Mouse (Mus musculus) fibroblast of lung, adult 2 months (primary cell): ENCODE data around the gene Anp32e.
"Not testable (repeated sequence)": the region's sequence is repeated elsewhere in the genome, so short reads cannot be mapped to it uniquely, and the experiment has no call there.

ENCODE experiments used
- DNase-seq: peaks from one replicate; pipeline ENCODE4 v3.0.0-alpha.2; 2011; ENCODE audit warnings: low read depth

Anp32e gene

DNA sequence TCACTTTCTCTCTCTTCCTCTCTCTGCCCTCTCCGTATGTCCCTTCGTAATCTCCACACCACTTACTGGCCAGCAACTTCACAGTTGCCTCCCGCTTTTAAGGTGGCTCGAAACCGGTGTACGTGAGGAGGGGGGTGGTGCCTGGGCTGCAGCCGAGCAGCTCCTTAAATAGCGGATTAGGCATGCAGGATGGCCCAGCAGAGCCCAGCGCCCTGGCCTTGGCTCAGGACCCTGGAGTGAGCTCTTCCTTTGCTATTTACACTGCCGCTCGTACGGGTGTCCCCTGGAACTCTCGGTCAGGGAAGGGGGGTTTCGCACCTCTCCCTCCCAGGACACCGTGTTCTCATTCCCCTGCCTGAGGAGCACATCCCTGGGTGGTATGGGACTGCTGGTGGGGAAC is 24.5 kb upstream of the Anp32e start, which contains the start of gene Car14:
Gene Car14, minus strand, starts transcription at position 124 of the 400 bp plus-strand sequence.
- DNase-seq, result no peak

DNA sequence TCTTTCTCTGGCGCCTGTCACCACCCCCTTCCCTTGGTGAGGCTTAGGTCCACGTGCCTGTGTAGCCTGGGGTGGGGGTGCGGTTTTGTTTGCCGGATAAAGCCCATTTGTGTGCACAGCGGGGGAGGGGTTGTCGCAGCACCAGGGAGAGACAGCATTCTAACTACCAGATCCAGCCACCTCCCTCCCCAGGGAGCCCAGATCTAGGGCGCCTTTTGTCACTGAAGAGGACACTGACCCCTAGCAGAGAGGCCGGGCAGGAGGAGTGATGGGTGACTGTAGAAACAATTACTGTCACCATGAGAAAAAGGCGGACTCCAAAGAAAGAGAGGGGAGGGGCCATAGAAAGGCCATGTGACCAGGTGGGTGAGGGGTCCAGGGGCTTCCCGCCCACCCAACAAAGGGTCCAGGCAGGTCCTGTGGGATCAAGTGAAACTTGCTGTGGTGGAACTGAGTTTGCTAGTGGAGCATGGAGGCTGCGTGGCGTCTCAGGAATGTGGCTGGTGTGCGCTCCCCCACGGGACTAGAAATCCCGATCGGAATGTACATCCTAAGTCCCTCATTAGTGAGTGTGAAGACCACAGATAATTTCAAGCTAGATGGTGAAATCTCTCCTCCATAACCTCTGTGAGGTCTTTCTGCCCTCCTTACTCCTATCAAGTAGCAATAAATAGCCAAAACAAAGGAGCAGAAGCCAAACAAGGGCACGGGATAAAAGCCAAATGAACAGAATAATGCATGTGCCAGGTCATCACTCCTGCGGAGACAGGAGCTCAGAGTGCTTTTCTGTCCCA is 23.7 kb upstream of the Anp32e start:
- DNase-seq, result no peak

DNA sequence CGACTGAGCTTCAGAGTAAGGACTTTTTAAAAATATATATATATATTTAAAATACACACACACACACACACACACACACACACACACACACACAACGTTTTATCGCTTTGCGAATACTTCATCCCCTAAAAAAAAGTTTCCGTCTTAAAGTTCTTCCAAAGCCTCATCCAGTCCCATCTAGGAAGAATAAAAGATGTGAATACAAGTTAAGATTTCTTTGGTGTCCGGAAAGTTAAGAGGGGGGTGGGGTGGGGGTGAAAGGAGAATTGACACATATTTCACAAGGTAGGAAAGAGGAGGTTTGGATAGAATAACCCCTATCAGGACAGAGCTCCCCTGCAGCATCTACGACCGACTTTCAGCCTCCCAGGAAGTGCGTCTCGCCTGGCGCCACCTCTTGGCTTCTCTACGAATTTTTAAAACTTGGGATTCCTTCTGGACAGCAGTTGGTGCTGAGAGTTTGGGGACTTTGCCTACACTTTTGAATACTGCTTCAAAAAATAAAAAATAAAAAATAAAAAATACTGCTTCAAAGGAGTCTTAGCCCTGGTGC is 23.0 kb upstream of the Anp32e start:
- DNase-seq, result no peak

DNA sequence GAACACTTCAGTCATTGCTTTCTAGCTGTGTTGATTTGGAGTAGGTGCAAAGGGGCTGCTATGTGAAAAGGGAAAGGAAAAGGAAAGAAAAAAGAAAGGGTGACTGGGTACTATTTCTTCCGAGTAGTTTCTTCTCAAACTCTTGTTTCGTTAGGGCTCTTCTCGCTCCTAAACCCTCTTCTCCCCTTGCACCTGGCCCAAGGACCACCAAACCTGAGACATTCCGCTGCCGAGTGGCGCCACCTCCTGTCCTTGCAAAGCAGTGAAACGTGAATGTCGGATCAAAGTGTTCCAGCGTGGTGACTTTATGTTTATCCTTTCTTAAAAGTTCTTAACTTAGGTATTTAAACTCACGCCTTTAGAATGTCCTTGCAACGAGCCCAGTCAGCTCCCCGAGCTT is 22.2 kb upstream of the Anp32e start:
- no peak for DNase-seq

DNA sequence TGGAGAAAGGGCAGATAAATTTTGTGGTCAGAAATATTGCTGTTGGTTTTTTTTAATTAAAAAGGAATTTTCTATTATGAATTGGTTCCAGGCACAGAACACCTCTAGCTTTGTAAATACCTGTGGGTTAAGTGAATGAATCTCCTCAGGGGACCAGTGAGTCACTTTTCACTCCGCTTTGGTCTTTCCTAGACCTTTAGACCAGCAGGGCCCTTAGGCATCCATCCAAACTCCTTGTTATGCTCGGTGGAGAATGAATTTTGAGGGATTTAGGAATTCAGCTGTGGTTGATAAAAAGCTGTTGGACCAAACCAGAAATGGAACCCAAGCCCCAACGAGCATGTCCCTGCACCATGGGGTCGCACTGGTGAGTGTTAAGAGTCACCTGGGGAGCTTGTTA is 21.4 kb upstream of the Anp32e start:
- no peak for DNase-seq

- DNase-seq, result no peak
Observed at GRCm38 (mm10) chr3:95914706-95915105, 14.3 kb upstream of the Anp32e start.

DNA sequence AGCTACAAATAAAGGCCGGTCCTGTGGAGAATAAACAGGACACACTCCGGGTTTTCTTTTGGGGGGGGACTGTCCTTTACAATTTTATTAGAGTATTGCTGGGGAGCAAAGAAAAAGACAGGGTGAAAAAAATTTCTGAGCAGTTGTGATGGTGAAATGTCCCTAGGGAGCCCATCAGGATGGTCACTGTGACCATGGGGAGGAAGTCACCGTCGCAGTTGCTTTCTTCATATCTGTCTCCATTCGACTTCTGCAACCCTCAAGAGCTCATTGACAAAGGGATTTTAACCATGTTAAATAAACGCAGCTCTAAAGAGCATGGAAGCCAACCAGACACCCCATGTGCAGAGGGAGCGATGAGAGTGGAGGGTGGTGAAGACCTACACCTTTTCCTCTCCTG is 12.3 kb upstream of the Anp32e start:
- DNase-seq, result no peak

DNA sequence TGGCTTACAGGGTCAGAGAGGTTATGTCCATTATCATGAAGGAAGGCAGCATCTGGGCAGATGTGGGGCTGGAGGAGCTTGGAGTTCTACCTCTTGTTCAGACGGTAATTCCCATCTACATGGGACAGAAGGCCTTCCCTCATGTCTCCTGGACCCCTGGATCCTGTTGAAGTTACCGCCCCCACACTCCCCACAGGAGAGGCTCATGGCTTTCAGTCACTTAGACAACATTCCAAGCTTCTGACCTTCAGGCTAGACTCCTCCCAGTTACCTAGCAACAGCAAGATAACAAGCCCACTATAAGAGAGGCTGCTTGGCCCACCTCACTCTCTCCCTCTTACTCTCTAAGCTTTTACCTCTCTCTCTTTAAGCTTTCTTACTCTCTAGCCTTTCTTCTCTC is 8.5 kb upstream of the Anp32e start:
- DNase-seq, result not testable (repeated sequence)

DNA sequence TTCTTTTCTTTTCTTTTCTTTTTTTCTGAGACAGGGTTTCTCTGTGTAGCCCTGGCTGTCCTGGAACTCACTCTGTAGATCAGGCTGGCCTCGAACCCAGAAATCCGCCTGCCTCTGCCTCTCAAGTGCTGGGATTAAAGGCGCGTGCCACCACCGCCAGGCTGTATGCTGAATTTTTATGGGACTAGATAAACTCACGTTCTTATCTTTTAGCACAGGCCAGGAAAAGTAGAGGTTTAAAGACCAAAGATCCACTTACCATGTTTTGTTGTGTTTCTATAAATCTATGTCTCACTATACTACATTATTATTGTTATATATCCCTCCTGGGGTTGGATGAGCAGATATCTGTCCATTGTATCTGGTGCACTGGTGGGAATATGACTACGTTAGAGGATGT is 5.6 kb upstream of the Anp32e start:
- DNase-seq, result not testable (repeated sequence)

GRCm38 (mm10) chr3:95924185-95924584 is 4.9 kb upstream of the Anp32e start:
- no peak for DNase-seq

- no peak for DNase-seq
Observed at GRCm38 (mm10) chr3:95925087-95925486, 4.0 kb upstream of the Anp32e start.

DNA sequence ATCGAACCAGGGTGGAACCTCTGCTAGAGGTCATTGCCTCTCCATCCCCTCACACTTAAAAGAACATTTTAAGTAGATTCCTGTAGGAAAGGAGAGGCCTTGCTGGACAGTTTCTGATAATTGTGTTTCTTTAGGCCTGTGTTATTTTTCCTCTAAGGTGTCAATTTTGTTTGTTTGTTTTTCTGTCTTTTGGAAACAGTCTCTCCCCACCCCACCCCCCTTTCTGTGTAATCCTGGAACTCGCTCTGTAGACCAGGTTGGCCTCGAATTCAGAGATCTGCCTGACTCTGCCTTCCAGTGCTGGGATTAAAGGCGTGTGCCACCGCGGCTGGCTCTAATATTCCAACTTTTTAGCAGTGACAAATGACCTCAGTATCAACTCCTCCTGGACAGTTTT is 787 bp upstream of the Anp32e start:
- DNase-seq, result no peak

DNA sequence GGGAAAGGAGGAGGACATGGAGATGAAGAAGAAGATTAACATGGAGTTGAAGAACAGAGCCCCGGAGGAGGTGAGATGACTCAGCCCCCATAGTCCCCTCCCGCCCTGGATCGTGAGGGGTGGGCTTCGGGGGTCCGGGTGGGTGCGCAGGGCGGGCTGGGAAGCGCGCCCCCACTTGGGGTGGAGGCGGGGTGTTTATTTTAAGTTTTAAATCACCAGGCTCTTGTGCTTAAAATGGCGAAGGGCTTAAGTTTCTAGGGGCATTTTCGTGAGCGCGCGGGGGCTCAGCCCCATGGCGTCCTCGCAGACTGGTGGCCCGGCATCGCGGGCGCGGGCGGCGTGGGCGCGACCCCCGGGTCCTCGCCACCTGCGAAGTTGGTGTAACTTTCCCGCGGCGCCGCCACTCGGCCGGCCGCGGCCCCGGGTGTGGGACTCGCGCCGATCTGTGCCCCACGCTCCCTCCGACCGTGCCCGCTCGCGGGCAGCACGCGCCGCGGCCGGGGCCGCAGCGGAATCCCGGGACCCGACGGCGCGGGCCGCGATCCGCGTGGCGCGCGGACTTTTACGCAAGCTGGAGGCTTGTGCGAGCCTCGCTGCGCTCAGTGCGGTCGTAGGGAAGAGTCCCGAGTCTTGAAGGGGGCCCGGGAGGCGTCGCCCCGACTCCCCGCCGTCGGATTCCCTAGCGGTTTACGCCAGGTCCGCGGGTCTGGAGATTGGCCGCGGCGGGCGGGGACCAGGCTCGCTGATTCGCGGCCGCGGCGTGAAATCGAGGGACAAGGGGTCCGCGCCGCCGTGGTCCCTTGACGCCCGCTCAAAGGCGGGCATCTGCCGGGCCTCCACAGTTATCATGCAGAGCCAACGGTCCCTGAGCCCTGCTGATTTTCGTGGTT is 780 bp downstream of the Anp32e start:
- DNase-seq, result no peak

DNA sequence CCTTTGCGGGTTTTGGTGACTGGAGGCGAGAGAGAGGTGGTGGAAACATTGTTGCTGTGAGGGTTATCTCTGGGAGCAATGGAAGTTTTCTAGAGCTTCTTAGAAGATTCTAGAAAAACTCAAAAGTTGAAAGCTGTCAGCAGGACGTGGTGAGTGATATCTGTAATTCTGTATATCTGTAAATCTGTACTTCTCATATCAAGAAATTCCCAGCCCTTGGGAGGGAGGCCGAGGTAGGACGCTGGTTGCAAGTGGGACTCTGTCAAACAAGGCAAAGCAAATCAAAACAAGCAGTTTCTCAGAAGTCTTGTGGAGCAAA is 1.4 kb downstream of the Anp32e start:
- DNase-seq, result no peak

DNA sequence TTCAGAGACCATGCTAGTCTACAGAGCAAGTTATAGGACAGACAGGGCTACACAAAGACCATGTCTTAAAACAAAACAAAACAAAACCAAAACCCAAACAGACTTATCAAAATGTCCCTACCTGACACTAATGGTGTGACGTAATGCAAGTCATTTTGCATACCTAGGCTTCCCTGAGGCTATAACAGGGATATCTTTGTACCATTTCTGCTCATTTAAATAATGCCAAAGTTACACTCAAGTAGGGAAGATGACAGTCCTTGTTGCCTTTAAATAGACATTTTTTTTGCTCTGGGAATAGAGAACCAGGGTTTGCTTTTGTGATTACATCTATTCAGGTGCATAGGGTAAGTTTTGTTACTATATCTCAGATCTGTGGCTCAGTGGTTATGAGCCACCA is 2.4 kb downstream of the Anp32e start:
- DNase-seq, result no peak

GRCm38 (mm10) chr3:95932157-95932556 is 3.1 kb downstream of the Anp32e start:
- no peak for DNase-seq

DNA sequence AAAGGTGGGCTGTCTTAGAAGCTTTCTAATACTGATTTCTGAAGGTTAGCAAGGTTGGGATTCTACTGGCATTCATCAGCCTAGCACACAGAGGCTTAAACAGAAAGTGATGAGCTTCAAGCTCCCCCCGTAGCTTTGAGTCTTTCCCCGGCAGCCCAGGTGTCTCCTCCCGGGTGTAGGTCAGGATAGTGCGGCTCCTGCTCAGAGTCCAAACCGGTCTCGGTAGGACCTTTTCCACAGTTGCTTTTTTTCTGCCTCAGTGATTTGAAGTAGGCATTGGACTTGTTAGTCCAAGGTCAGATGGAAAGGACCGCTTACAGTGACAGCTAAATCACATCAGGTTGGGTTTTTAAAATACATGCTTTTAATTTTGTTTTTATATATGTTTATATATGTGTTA is 3.5 kb downstream of the Anp32e start:
- DNase-seq, result no peak

DNA sequence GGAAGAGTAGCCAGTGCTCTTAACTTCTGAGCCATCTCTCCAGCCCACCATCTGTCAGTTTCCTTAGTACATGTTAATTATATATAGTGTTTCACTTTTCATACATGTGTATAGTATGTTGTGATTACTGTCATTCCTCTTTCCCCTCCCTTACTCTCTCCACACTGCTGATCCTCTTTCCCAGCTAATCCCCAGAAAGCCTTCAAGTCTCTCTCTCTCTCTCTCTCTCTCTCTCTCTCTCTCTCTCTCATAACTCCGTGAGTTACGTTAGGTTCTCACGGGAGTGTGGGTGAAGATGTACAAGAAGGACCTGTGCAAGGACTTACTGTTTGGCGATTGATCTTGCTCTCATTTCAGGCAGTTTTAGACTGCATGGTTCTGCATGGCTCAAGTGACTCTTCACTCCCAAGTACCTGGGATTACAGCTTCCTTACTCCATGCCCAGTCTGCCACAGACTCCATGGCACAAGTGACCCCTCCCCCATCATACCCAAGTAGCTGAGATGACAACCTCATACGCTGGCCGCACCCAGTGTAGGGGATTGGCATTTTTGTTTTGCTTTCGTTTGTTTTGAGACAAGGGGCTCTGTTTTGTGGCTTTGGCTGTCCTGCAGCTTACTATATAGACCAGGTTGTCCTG is 4.2 kb downstream of the Anp32e start:
- no peak for DNase-seq

GRCm38 (mm10) chr3:95934448-95934847 is 5.4 kb downstream of the Anp32e start:
- no peak for DNase-seq

DNA sequence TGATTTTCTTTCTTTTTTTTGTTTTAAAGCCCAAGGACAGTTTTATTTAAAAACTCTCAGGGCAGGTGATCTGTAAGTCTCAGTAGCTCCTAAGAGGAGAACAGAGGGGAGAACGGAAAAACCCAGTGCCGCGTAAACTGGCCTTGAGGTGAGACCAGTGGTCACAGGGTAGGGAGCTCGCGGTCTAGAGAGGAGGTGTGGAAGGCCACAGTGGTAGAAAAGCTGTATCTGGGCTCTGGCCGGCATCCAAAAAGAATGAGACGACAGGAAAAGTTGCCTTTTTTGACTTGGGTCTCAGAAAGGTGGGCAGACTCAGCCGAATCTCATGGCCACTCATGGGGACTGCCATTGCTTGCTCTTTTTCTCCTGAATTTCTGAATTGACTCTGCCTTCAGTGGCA is 9.2 kb downstream of the Anp32e start:
- DNase-seq, result no peak

- DNase-seq, result no peak
Observed at GRCm38 (mm10) chr3:95938835-95939234, 9.8 kb downstream of the Anp32e start.

- DNase-seq, result no peak
Observed at GRCm38 (mm10) chr3:95942749-95943148, 13.7 kb downstream of the Anp32e start.

DNA sequence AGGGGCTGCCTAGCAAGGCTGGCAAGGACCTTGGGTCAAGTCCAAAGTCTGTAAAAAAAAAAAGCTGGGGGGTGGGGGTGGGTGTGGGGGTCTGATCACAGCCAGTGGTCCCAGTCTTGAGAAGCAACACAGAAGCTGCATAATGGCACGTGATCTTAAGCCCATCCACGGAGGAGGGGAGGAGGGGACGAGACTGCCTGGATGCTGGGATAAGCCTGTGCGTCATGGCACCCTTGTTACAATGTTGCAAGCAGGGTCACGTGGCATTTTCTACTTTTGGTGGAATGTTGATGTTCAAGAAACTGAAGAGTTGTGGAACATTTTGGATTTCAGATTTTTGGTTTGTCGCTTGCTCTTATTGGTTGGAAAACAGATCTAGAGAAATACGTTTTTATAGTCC is 14.2 kb downstream of the Anp32e start:
- no peak for DNase-seq
